Mouse (Mus musculus) lung, postnatal 4 days (tissue): Measurements from ENCODE around the gene Stn1.
A peak's percentile ranks its signal among the peaks of the same experiment; 100 is the strongest.

Source experiments
- DNase-seq, 2 experiments: peaks; one replicate each; pipeline ENCODE4 v3.0.0; 2021

Stn1 gene

DNA sequence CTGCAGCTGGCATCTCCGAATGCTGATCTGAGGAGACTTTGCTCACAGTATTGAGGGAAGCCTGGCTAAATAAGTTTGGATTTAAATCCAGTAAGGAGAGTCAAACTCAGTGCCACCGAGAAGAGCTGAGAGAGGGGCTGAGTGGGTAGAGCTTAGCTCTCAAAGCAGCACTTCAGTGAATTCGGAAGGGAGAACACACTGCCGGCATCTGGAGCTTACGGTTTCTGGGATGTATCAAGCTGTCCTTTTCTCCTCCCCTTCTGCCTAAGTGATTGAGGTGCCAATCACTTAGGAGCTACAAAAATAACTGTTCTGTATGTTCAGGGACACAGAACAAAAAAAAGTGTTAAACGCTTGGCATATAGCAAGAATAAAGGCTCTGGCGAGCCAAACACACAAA lies 5.1 kb upstream of the Stn1 start:
- no peak for DNase-seq

DNA sequence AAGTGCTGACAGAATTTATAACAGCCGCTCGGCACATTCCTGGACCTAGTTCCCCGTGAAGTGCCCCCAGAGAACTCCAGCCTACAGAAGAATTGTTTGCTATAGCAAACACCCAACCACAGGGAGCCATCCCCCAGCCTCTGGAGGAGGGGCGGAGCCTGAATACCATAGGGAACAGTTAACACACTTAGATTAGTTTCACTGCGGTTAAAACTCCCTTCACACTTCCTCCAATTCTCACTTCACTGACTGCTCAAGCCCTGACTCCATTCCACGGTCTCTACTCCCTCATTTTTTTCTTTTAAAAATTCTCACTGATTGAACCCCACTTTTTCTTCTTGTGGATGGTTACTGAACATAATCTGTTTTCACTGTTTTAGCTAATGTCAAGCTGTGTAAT lies 1.5 kb upstream of the Stn1 start:
- peak; percentile 69 to 80 for DNase-seq

- DNase-seq: peak; percentile 44 to 63
Observed at GRCm38 (mm10) chr19:47537879-47538278, 572 bp upstream of the Stn1 start.

DNA sequence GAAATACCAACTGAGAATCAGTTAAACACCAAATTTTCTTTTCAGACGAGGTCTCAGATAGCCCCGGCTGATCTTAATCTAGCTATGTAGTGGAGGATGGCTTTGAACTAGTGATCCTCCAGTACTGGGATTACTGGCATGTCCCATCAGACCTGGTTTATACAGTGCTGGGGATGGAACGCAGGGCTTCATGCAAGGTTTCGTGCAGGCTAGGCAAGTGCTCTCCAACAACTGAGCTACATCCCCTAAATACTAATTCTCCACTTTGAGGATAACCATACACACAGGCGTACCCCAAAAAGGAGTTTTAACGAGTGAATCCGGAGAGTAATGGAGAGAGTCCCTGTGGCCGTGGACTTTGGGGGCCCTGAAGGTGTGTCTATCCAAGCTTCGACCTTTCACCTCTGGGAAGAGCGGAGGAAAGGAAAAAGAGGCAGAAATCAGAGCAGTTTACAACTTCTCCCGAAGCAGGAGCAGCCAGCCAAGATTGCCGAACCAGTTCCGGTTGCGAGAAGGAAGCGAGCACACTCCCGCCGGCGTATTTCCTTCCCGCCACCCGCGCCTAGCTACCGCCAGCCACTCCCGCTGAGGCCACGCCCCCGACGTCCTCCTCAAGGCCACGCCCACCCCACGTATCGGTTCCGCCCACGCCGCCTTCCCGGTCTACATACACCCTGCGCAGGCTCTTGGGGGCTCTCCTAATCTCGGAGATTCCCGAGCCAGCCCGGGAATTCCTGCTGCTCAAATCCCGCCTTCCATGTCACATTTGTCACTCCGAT lies 597 bp downstream of the Stn1 start:
- peak; percentile 99 for DNase-seq

- DNase-seq: no peak
Observed at GRCm38 (mm10) chr19:47534131-47534530, 3.2 kb downstream of the Stn1 start.

DNA sequence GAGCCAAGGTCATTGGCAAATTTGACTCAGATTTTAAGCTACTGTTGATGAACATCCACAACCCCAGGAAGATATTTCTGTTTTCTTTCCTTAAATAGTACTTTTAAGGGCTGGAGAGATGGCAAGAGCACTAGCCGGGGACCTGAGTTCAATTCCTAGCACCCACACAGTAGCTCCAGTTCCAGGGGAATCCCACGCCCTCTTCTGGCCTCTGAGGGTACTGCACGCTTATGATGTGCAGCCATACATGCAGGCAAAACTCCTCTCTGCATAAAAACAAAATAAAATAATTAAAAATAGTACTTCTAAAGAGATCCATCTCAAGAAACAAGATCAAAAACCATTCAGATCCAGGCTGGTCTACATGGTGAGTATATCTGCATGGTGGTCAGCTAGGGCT lies 4.9 kb downstream of the Stn1 start:
- no peak for DNase-seq

DNA sequence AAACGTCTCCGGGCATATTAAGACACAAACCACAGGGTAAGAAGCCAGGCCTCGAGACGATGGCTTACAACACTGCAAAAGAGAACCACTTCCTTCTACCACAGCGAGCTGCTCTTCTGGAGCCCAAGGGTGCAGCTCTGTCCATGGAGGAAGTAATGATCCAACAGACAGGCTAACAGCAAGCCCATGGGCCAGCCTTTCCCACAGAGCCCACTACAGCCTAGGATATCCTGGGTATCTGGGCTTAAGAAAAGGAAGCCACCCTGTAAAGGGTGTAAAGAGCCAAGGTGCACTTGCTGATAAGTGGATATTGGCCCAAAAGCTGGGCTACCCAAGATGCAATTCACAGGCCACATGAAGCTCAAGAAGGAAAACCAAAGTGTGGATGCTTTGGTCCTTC lies 6.0 kb downstream of the Stn1 start:
- DNase-seq: peak in 1 of 2 experiments; percentile 45

DNA sequence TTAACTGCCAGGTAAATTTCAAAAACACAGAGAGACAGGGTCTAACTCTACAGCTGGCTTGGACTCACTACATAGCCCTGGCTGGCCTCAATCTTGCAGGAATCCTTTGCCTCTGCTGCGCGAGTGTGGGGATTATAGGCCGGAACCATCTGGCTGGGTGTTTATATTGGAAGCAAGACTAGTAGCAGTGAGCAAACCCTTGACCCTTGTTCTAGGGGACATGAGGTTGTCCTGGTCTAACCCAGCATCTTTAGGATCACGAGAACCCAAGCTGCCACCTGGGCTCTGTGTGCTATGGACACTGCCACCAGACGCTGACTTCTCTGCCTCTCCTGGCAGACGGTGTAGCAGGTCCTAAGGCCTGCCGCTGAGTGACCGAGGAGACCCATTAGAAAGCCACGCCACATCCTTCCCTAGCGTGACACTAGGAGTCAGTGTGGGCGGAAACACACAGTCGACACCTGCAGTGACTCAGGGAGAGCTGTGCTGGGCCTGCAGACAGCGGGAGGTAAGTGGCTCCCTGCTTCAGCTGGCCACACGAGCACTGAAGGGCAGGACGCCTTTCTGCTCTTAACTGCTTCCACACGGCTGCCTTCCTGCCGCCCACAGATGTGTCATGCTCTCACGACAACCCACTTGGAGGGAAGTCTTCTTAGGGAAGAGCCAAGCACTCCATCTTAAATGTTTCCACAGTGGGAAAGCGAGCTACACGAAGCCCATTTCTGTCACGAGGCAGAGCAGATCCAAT lies 10.9 kb downstream of the Stn1 start:
- DNase-seq: peak in 1 of 2 experiments; percentile 35

GRCm38 (mm10) chr19:47524905-47525304 lies 12.4 kb downstream of the Stn1 start:
- no peak for DNase-seq

DNA sequence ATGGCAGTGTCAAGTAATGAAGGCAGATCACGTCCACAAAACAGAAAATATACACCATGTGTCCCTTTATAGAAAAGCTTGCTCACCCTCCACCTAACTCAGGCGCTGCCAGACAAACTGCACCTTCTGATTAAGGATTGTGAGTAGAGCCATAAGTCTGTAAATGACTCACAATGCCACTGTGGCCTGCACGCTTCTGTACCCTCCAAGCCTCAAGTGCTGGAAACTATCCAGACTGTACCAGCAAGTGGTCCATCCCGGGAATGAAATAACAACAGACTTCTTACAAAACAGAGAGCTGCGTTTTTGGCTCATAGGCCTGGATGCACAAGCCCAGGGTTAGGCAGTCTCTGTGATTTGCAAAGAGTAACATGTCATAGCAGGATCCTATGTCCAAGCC lies 15.9 kb downstream of the Stn1 start:
- DNase-seq: no peak

- no peak for DNase-seq
Observed at GRCm38 (mm10) chr19:47519163-47519893, 18.0 kb downstream of the Stn1 start.

GRCm38 (mm10) chr19:47518475-47519162 lies 18.7 kb downstream of the Stn1 start:
- no peak for DNase-seq

GRCm38 (mm10) chr19:47517570-47517969 lies 19.7 kb downstream of the Stn1 start:
- DNase-seq: no peak

GRCm38 (mm10) chr19:47516879-47517278 lies 20.4 kb downstream of the Stn1 start:
- DNase-seq: peak in 1 of 2 experiments; percentile 42

DNA sequence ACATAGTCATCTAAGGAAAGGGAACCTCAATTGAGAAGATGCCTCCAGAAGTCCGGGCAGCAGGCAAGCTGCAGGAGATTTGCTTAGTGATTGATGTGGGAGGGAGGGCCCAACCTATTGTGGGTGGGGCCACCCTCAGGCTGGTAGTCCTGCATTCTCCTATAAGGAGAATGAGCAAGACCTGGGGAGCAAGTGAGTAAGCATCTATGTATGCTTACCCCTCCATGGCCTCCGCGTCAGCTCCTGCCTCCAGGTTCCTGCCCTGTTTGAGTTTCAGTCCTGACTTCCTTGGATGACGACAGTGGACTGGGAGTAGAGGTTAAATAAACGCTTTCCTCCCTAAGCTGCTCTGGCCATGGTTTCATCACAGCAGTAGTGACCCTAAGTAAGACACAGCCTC lies 22.2 kb downstream of the Stn1 start:
- DNase-seq: no peak

GRCm38 (mm10) chr19:47513618-47513897 lies 23.7 kb downstream of the Stn1 start:
- no peak for DNase-seq

GRCm38 (mm10) chr19:47512794-47513617 lies 24.3 kb downstream of the Stn1 start:
- DNase-seq: peak; percentile 61 to 75

- DNase-seq: peak; percentile 62 to 79
Observed at GRCm38 (mm10) chr19:47511958-47512357, 25.3 kb downstream of the Stn1 start.

GRCm38 (mm10) chr19:47511294-47511675 lies 26.0 kb downstream of the Stn1 start:
- DNase-seq: no peak

DNA sequence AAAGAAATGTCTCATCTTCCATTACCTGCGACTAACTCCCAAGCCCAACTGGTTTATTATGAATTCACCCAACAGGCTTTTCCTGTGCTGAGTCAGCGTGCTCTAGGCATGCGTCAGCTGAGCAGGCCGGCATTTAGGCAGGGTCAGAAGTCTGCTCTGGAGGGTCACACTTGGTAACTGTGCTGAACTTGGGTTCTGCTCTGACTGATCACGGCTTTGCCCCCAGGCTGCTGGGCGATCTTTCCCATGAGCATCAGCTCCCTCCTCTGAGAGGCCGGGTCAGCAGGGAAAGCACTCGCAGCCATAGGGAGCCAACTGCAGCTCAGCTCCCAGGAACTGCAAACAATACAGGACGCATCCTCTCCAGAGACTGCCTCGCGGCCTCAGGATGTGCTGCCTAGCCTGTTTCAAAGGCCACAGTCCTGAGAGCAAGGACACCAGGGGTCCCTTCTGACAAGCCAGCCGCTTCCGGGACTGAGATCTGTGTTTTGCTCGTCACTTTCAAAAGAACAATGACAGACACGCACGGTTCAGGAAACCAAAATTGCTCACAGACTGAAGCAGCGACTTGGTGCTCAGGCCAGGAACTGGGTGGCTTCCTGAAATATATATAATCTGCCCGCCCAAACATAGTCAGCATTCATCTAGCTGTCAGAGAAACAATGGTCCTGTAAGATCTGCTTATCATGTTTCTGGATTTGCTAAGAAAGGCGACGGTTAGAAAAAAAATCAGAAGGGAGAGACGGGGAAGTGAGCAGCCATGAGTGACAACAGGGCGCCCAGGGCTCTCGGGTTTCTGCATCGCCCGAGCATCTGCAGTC lies 26.6 kb downstream of the Stn1 start:
- peak; percentile 71 to 83 for DNase-seq

DNA sequence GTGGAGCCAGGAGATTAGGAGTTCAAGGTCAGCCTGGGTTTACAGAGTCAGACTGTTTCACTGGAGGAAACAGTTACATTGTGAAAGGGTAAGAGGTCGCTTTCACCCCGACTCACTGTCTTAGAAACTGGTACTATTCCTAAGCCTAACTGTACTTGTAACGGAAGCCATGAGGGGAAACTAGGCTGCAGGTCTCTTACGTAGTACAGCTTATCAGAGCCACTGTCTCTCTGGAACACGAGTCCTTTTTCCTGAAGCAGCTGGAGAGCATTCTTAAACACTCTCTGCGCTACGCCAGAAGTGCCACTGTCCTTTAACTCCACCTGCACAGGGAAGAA lies 27.2 kb downstream of the Stn1 start:
- DNase-seq: no peak
